Mouse (Mus musculus) E14TG2a.4 (cell line): ENCODE data around the gene Bace1.

Experiments
- CTCF ChIP-seq: conservative IDR thresholded peaks from 2 replicates; pipeline ENCODE4 v1.5.1; 2014; ENCODE audit warnings: low read length
- NANOG ChIP-seq: IDR thresholded peaks from 2 replicates; pipeline ENCODE4 v1.6.1; 2014; ENCODE audit warnings: borderline replicate concordance, low read length, mixed read lengths

- TF ChIP-seq CTCF (peak; percentile 46), NANOG (no peak)
Observed at GRCm38 (mm10) chr9:45911673-45912072, 73.3 kb downstream of the Bace1 start.
